Mouse (Mus musculus) induced T-regulatory cell, adult 2 months (primary cell): ENCODE measurements at regions not wholly inside any gene's neighbourhood (a gene's known extent, or its start where the extent isn't known, plus 50 kb on each side); places are given as distances from the start of the nearest gene placed in this dataset.

Experiments
- DNase-seq: peaks from one replicate; pipeline ENCODE4 v3.0.0-alpha.2; 2012; ENCODE audit warnings: low read depth

DNA sequence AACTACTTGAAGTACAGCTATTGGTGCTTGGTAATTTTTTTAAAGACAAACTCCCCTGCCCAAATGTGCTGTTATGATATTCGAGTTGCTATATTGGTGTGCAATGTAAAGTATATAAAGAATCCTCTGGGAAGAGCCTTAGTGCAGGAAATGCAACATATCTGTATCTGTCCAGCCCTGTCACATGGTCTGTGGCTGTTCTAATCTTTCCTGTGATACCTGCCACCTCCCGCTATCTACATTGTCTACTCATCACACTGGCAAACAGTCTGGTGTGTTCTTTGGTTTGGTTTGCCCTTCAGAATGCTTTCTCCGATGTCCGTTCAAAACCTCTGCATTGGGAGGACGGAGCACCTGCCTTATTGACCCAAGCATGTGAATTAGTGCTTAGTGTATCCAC is 262.6 kb upstream of the Atp2b1 start:
- DNase-seq = no peak

DNA sequence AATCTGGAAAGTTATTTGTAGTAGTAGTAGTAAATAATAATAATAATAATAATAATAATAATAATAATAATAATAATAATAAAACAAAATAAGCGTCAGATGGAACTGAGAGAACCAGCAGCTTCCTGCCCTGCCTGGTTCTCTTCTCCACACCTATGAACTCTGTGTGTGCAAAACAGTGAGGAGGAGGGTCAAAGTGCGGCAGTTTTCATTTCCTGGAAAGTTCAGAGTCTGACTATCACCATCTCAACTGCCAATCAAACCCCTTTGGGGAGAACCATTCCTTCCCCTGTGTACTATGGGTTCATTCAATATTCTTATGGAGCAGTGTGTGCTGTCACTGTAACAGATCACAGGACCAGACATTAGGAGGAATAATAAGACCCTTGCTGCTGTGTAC is 262.1 kb upstream of the Atp2b1 start:
- DNase-seq = no peak

DNA sequence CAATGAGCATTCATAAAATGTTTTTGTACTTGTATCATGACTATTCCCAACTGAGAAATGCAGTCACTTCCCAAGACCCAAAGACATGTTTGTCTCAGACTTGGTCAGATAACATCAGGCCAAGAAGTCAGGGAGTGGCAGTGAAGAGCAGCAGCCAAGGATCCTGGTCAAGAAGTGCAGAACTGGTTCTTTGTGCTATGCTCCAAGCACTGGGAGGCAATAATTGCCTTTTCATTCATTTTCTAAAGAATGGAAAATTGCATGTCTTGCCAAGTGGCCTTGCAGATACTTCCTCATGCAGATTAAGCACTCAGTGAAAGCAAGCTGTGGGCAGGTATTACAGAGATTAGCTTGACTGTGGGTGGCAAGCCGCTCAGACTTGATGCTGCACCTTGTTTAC is 253.5 kb upstream of the Atp2b1 start:
- no peak for DNase-seq

DNA sequence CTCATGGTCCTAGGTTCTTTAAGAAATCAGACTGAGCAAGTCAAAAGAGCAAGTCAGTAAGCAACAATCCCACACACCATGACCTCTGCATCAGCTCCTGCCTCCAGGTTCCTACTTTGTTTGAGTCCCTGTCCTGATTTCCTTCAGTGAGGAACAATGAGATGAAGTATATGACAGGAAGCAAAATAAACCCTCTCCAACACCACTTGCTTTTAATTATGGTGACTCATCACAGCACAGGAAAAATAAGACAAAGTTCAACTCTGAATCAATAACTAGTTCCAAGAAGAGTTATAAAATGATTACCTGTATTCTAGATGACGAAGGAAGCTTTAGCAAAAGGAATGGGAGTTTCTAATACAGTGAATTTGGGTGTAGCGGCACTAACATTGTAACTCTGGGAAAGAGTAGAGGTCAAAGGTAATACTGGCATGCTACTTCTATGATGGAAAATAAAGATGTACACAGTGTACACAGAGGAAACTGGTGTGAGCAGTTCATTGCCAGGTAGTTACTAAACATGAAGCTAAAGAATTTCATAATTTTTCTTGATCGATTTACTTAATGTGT is 248.2 kb upstream of the Atp2b1 start:
- DNase-seq = no peak

DNA sequence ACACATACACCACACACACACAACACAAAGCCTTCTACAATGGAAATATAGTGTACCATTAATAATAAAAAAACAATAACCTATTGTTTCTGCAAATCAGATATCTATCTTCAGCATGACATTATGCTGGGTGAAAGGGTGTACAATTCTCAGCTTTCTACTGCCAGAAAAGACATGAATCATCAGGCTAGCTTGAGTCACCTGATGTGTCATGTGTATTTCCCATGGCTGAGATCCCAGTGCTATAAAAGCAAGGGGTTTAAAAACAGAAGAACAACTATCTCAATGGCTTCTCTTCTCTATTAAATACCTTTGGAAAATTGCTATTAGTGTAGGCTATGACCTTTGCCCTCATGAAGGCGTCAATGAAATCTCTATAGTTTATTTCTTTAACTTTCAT is 246.5 kb upstream of the Atp2b1 start:
- no peak for DNase-seq

DNA sequence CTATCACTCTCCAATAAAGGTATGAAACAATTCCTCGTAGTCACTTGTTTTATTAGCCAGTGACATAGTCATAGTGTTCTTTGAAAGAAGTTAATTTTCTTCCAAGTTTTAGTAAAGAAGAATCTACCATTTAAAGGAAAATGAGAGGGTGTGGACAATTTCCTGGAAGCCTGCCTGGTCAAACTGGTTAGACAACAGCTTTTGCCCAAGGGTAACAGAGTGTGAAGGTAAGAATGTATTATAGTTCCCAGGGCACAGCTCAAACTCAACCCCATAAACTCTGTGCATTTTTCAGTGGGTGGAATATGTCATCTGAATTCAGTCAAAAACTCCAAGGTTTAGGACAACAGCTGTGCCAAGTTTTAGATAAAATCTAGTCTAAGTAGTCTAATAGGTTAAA is 240.1 kb upstream of the Atp2b1 start:
- DNase-seq = no peak

DNA sequence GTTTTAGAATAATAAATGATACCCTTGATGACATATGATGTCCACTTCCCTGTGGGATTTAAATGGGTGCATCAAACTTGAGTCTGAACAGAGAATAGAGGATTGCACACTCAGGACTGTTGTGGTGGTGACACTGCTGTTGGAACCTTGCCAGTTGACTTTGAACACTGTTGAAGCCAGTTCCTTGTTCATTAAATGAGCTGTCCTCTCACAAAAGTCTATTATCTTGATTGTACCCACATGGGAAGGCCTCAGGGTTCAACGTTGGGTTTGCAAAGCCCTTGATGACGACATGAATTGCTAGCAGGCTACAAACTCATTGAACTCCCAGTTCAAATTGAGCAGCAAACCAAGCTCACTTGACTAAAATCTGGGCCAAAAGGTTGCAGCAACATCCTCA is 237.3 kb upstream of the Atp2b1 start:
- no peak for DNase-seq

DNA sequence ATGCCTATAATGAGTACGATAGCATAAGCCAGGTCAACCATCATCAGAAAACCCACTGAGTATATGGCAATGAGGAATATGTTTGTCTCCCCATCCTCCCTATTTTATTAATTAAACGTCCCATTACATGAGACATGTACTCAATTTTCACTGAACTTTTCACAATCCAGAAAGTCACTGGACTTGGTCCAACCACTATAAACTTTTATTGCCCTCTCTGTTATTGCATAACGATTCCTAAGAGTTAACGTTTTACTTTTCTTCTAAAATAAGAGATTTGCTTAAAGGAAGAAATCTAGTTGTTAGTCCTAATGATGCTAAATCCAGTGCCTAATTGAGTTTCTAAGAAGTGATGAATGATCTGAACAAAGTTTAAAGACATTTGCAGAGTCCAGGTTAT is 236.0 kb upstream of the Atp2b1 start:
- DNase-seq = no peak

DNA sequence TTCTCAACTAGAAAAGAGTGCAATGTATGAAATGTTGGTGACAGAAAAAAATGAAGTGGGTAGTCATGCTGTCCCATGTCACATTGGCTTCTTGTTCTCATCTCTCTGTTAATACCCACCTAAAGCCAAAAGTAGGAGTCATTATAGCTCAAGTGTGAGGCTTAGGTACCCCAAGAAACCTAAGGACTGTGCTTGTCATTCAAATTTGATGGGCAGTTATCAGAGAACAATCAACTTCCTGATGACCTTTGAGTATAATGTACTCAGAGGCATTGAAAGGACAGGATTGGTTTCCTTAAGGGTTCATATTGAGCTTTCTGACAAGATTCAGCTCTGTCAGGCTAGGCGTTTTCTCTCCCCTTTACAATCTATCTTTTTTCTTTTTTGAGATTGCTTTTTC is 231.8 kb upstream of the Atp2b1 start:
- DNase-seq = peak; percentile 12

DNA sequence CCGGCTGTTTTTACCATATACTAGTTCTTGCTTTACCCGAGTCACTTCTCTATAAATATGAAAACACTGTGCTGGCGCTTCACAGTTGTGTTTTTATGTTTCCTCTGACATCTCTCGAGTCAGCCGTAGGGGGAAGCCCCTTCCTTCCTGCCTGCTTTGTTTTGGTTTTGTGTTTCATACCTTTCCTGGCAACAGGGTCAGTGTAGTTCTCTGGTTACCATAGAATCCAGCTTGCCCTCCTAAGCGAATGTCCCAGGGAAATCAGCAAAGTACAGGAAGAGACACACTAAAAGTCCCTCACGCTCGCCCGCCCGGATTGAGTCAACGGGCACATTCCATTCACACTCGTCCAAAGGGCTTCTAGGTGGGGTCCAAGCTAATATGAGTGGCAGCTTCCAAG is 230.0 kb upstream of the Atp2b1 start:
- DNase-seq = peak; percentile 90

DNA sequence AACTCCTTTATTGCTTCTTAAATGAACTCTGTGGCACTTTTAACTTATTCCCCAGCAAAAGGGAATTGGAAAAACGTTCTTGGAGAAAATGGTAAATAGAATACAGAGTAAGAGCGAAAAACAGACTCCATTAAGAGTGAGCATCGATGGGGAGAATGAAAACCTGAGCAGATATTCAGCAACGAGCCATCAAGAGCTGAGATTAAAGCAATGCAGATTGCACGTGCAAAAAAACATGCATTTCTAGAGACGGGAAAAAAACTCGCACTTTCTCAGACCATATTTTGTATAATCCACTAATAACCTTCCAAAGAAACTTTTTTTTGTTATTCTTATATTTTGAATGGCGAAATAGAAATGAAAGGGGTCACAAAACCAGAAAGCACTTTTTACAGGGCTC is 229.5 kb upstream of the Atp2b1 start:
- no peak for DNase-seq

DNA sequence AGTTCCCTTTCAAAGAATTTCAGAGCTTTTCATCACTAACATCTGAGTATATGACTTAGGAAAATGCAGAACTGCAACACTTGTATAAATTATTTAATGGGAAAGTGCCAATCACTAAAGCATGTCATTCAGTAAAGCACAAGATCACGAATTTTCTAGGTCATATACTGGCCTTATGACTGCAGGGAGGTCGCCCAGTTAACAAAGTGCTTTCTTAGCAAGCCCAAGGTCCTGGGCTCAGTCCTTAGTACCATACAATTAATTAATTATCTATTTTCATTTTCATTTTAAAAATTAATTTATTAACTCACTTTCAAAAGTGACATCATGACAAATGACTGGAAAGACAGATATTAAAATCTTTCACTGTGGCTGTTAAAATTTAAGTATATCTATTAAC is 228.5 kb upstream of the Atp2b1 start:
- no peak for DNase-seq

DNA sequence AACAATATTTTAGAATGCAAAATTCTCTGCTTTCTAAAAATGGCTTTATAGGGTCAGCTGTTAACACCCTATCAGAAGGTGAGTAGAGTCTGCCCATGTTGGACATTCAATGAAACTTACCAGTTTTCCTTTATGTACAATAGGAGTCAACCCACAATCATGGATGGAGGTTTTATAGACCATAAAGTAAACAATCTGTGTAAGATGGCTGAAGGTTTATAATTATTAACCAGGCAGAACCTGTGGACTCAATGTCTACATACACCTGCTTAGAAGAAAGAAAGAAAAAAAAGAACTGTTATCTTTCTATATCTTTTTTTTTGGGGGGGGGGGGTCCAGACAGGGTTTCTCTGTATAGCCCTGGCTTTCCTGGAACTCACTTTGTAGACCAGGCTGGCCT is 227.8 kb upstream of the Atp2b1 start:
- DNase-seq = no peak

DNA sequence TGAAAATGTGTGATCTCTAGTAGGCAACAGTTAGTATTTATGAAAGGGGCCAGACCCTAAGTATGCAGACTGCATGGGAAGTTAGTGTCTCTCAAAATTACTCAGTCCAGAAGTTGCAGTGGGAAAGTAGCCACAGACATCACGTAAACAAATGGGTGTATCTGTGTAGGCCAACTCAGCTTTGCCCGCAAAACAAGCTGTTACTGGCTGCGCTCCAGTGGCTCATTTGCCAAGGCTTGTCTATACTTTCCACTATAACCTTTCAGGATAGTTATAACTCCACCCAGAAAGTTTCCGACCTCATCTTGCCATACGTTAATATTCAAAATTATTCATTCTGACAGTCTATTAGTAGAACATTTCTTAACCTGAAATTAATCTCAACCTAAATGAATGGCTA is 222.4 kb upstream of the Atp2b1 start:
- no peak for DNase-seq

DNA sequence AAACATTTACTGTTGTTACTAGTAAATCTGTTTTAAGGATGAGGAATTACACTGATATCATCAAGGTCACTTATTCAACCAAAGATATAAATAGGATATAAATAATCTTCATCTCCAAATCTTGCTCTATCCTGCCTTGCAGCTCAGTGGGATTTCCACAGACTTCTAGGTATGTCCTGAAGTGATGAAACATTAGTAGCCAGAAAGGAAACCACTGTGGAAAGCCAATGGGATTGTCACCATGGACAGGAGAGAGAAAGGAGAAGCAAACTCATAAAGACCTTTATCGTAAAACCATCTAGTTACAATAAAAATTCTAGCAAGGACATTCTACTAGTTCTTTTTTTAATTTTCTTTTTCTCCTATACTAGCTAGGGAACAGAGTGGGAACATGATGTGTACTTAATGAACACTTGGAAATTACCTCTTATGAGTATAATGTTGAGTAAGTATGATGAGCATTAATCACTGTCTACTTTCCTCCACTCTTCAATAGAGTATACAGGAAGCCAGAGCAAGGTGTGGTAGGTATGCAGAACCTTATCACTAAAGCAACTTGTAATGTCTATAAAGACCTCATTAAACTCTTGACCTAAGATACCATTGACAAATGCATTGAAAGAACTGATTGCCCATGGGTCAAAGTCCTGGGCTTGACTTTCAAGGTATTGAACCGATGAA is 219.4 kb upstream of the Atp2b1 start:
- no peak for DNase-seq

DNA sequence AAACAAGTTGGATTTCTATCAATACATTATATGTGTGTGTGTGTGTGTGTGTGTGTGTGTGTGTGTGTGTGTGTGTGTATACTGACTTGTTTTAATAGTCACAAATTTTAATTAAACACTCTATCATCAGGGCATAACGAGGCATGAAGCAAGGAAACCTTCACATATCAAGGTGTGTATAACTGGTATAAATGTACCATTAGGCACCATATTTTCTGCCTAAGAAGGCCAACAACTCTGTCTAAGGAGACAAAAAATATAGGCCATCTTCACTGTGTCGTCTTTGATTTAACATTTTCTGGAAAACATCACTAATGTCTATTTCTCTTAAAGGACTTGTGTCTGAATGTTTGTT is 218.9 kb upstream of the Atp2b1 start:
- DNase-seq = no peak

DNA sequence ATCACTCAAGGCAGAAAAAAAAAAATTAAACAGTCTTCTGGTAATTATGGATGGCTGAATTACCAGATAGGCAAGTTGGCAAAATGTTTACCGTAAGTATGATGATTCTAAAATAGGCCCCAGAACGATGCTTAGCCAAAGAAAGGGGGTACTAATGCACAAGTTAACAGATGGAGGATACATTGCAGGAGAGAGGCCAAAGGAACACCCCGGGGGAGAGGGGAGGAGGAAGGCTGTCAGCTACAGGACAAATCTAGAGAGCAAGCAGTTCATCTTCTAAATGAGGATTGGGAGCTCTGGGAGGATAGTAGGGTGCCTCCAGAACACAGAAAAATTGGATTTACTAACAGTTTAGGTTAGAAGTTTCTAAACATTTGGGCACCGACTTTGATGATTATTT is 216.3 kb upstream of the Atp2b1 start:
- no peak for DNase-seq

DNA sequence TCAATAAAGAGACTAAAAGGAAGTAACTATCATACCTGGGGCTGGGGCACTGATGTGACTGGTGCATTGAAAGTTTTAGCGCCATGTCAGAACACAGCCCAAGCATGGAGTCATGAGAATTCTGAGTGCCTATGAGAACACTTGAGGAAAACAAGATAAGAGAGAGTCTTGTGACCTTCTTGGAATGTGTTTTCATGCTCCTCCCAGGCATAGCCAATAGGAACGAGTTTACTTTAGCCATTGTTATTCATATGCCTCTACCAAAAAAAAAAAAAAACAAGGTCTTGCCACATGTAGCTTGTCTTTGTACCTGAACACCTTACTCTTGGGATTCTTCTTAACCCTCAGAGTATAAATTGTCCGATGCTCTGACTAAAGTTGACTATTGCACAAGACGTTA is 214.6 kb upstream of the Atp2b1 start:
- no peak for DNase-seq

DNA sequence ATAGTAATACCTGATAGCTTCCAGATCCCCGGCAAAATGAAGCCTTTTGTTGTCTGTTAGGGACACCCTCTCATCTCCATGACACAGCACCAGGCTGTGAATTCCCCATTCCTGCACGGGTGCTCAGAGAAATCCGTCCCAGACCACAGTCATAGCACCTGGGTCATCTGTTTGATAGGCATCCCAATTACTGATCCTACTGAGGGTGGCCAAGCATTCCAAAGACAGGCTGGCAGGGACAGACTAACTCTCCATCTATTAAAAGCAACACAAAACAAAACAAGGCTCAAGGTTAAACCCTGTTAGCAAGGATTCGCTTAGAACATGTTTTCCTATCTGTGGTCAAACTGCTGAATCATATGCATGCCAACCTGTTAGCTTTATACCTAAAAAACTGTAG is 213.8 kb upstream of the Atp2b1 start:
- no peak for DNase-seq

DNA sequence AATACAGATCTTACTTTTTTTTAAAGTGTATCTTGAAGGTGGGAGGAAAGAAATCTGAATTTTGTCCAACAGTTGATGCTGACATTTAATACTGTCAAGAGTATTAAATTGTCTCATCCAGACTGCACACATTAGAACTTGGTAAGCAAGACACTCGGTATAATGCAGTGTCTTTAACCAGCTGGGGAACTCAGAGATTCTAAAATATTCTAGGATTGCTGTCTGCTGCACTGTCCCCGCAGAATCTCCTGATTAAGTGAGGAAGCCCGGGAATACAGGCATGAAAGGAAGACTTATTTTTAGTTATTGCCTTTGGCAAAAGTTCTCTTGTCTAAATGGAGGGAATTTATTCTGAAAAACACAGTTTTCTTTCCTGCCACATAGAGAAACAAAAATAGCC is 212.9 kb upstream of the Atp2b1 start:
- no peak for DNase-seq

DNA sequence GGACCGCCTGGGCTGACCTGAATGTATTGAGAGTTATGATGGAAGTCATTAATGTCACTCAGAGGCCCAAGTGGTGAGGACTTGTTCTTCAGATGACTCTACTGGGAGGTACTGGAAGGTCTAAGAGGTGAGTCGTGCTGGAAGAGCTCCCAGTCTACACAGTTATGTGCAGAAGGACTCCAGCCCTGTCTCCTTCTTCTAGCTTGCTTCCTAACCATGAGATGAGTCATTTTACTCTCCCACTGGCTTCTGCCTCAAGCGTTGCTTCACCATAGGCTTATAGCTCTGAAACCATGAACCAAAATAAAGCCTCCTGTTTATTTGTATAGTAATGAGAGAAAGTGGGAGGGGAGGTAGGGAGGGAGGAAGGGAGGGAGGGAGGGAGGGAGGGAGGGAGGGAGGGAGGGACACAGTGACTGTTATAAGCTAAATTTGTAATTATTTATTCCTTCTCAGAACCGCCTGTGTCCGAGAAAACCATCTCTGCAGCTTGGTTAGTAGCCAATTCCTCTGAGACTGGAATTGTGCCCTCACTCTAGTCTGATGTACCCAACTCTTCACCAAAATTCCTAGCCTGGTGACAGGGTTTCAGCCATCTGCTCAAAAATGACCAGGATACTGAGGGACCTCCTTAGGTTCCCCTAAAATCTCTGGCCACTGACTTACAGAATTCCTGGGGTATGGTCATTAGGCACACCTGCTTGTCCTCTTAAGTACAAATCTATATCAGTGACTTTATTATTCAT is 211.6 kb upstream of the Atp2b1 start:
- no peak for DNase-seq

DNA sequence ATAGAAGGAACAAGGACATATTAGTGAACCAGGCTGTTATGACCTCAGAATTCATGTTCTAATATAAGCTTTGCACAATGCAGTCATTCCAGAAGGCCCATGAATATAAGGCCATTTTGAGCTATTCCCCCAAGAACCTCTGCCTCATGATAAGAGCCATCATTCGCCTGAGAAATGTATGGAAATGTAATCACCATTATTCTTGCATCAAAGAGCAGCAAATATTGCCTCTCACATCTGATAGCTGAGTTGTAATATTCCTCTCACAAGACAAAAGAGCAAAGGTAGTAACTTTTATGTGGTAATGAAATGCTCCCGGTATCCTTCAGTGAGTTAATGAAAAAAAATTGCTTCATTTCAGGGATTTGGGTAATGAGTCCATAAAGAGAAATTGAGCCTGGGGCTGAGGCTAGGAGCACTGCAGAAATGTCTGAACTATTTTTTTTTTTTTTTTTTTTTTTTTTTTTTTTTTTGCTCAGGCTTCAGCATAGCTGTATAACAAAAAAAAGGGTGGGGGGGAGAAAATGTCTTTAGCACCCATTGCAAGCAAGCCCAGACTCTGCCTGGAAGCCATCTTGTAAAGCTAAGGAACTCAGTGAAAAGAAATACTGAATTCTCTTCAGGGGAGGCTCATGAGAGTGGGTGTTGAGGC is 210.4 kb upstream of the Atp2b1 start:
- no peak for DNase-seq

DNA sequence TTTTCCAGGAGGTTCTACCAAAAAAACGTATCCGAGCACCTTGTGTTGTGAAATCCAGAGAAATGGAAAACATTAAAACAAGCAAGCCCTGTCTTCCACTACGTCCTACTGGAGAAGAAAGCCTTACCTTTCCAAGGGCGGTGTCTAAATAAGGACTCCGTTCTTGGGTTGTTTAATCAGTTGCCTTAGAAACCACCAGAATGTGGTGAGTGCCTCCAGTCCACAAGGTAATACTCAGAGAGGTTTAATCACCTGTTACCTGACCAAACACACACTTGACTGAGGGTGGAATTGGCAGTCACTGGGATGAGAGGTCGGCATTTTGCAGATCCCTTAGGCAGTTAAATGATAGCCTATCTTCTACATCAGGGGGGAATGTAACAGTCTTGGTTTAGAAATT is 209.6 kb upstream of the Atp2b1 start:
- DNase-seq = no peak
